Mouse (Mus musculus) left cerebral cortex, postnatal 10 days (tissue): ENCODE data around the gene Cd36. TPM values are rescaled to one million over a fixed set of nuclear protein-coding genes. Genes with fewer than 3 reads are reported as not detected.
"Not testable (repeated sequence)": the region's sequence is repeated elsewhere in the genome, so short reads cannot be mapped to it uniquely, and the experiment has no call there.

Experiments
- DNase-seq, 2 experiments: peaks; one replicate each; pipeline ENCODE4 v3.0.0; 2021 to 2022; ENCODE audit warnings: low spot score in 2 of 2, mixed read lengths in 1 of 2; ENCODE audit errors: extremely low spot score in 1 of 2
- intact Hi-C: fragments of 180-260 bp; cut with DNase I; formaldehyde crosslinking; loops from one replicate; pipeline ENCODE4 v1.15.1; 2025
- total RNA-seq, 2 experiments: library from RNA; stranded (reverse); gene quantifications; 2 replicates each; pipeline ENCODE4 v1.2.3; 2021

The Cd36 gene
- total RNA-seq = 1 to 10 TPM; 3.5 to 3.8 TPM

- DNase-seq = no peak
- intact Hi-C loops = no loop called here
Measured at GRCm38 (mm10) chr5:17888598-17888997, at the start of gene Cd36. Gene Cd36, minus strand, starts transcription at chr5:17888801.

- DNase-seq = no peak
- intact Hi-C loops = no loop called here
Measured at GRCm38 (mm10) chr5:17934501-17934900, 45.9 kb upstream of the Cd36 start.

- DNase-seq, intact Hi-C loops: not testable (repeated sequence)
Measured at GRCm38 (mm10) chr5:17931588-17931987, 43.0 kb upstream of the Cd36 start.

GRCm38 (mm10) chr5:17929006-17929567 is 40.5 kb upstream of the Cd36 start:
- no peak for DNase-seq
- intact Hi-C loops = no loop called here

- intact Hi-C loops = no loop called here
Measured at GRCm38 (mm10) chr5:17928471-17928870, 39.9 kb upstream of the Cd36 start.

GRCm38 (mm10) chr5:17924085-17924518 is 35.5 kb upstream of the Cd36 start:
- intact Hi-C loops = no loop called here
- DNase-seq = peak in 1 of 2 experiments; percentile 20

More at GRCm38 (mm10) chr5:17928471-17928870, 39.9 kb upstream of the Cd36 start:
- DNase-seq = no peak

GRCm38 (mm10) chr5:17923648-17924047 is 35.0 kb upstream of the Cd36 start:
- DNase-seq = no peak

GRCm38 (mm10) chr5:17918966-17919365 is 30.4 kb upstream of the Cd36 start:
- intact Hi-C loops = no loop called here
- DNase-seq = no peak

More at GRCm38 (mm10) chr5:17923648-17924047, 35.0 kb upstream of the Cd36 start:
- intact Hi-C loops = no loop called here

GRCm38 (mm10) chr5:17904766-17905165 is 16.2 kb upstream of the Cd36 start:
- intact Hi-C loops = no loop called here
- DNase-seq = no peak

GRCm38 (mm10) chr5:17898948-17899347 is 10.3 kb upstream of the Cd36 start:
- intact Hi-C loops = no loop called here

GRCm38 (mm10) chr5:17897641-17898040 is 9.0 kb upstream of the Cd36 start:
- peak in 1 of 2 experiments; percentile 12 for DNase-seq
- intact Hi-C loops = not testable (repeated sequence)

More at GRCm38 (mm10) chr5:17898948-17899347, 10.3 kb upstream of the Cd36 start:
- DNase-seq = no peak

- intact Hi-C loops = no loop called here
Measured at GRCm38 (mm10) chr5:17893577-17894172, 5.1 kb upstream of the Cd36 start.

GRCm38 (mm10) chr5:17889291-17889690 is 690 bp upstream of the Cd36 start:
- DNase-seq = no peak
- intact Hi-C loops = no loop called here

More at GRCm38 (mm10) chr5:17893577-17894172, 5.1 kb upstream of the Cd36 start:
- DNase-seq = no peak

- no peak for DNase-seq
- intact Hi-C loops = no loop called here
Measured at GRCm38 (mm10) chr5:17886377-17886776, 2.2 kb downstream of the Cd36 start.

- intact Hi-C loops = no loop called here
- DNase-seq = no peak
Measured at GRCm38 (mm10) chr5:17883357-17883875, 5.2 kb downstream of the Cd36 start.

- DNase-seq = no peak
- intact Hi-C loops = no loop called here
Measured at GRCm38 (mm10) chr5:17881542-17881896, 7.1 kb downstream of the Cd36 start.

- intact Hi-C loops = no loop called here
- no peak for DNase-seq
Measured at GRCm38 (mm10) chr5:17880799-17881541, 7.6 kb downstream of the Cd36 start.

GRCm38 (mm10) chr5:17879924-17880323 is 8.7 kb downstream of the Cd36 start:
- intact Hi-C loops = no loop called here
- DNase-seq = no peak

- no peak for DNase-seq
- intact Hi-C loops = no loop called here
Measured at GRCm38 (mm10) chr5:17877044-17877443, 11.6 kb downstream of the Cd36 start.

- no peak for DNase-seq
- intact Hi-C loops = no loop called here
Measured at GRCm38 (mm10) chr5:17876637-17877036, 12.0 kb downstream of the Cd36 start.
